Mouse (Mus musculus) intestine, embryonic 16.5 days (tissue): ENCODE data around the gene Tprn. TPM values are rescaled to one million over a fixed set of nuclear protein-coding genes. Genes with fewer than 3 reads are reported as not detected.
"Not testable (repeated sequence)": the region's sequence is repeated elsewhere in the genome, so short reads cannot be mapped to it uniquely, and the experiment has no call there.

Source experiments
- ATAC-seq: fragments of 200-750 bp; cut with Nextera tagmentation; 2 replicates; pipeline ENCODE4 v1.8.0; 2017; ENCODE audit warnings: moderate TSS enrichment, moderate library complexity
- H3K27ac ChIP-seq: fragments of 300-500 bp; sonication (generic); 2 replicates; pipeline ENCODE4 v1.5.1; 2014; ENCODE audit warnings: mild to moderate bottlenecking, low read length
- H3K27me3 ChIP-seq: fragments of 300-500 bp; sonication (generic); replicated peaks from 2 replicates; pipeline ENCODE4 v1.6.1; 2014; ENCODE audit warnings: low read length, control low read depth, mixed read lengths; ENCODE audit not compliant: control insufficient read depth, insufficient read depth
- H3K36me3 ChIP-seq: fragments of 300-500 bp; sonication (generic); 2 replicates; pipeline ENCODE4 v1.6.1; 2014; ENCODE audit warnings: low read length, control low read depth; ENCODE audit not compliant: control insufficient read depth, insufficient read depth
- H3K4me1 ChIP-seq: fragments of 300-500 bp; sonication (generic); 2 replicates; pipeline ENCODE4 v1.6.1; 2014; ENCODE audit warnings: low read length, control low read depth, mixed read lengths; ENCODE audit not compliant: control insufficient read depth, insufficient read depth
- H3K4me2 ChIP-seq: fragments of 300-500 bp; sonication (generic); 2 replicates; pipeline ENCODE4 v1.6.1; 2014; ENCODE audit warnings: low read depth, low read length, control low read depth
- H3K4me3 ChIP-seq: fragments of 300-500 bp; sonication (generic); 2 replicates; pipeline ENCODE4 v1.5.1; 2014; ENCODE audit warnings: mild to moderate bottlenecking, low read length
- H3K9ac ChIP-seq: fragments of 300-500 bp; sonication (generic); 2 replicates; pipeline ENCODE4 v1.6.1; 2014; ENCODE audit warnings: low read depth, low read length
- H3K9me3 ChIP-seq: fragments of 300-500 bp; sonication (generic); 2 replicates; pipeline ENCODE4 v1.6.1; 2016; ENCODE audit warnings: low read length, control low read depth; ENCODE audit not compliant: control insufficient read depth
- whole genome bisulfite sequencing: fragments of 180-500 bp; shearing (Covaris S2); extraction: QIAGEN DNeasy Blood & Tissue Kit; methylation state at CpG from one replicate; pipeline ENCODE4 v1.1.7; 2014; 5-methylcytosine and 5-hydroxymethylcytosine counted together
- polyA plus RNA-seq: library from polyadenylated mRNA; unstranded; fragments of >200 nt; fragmentation: Nextera tagmentation; extraction: Ambion mirVana; gene quantifications from 2 replicates; pipeline ENCODE4 v1.2.1, GENCODE M21; 2015

Tprn gene
- polyA plus RNA-seq, 1 experiment from 2014 or later = 31.7 TPM

GRCm38 (mm10) chr2:25241438-25241775 is 21.0 kb upstream of the Tprn start:
- 0 out of 2 replicates have a peak, but pooled peaks cover 4% of the 10 kb centered on the region for H3K36me3 ChIP-seq
- H3K27me3 ChIP-seq = no peaks in the 10 kb centered on the region; the same call in 1 of the 2 replicates
- H3K4me2 ChIP-seq = peak overlapping the region; percentile 97
- peak overlapping the region; percentile 76; the same call in 1 of the 2 replicates for H3K9ac ChIP-seq
- H3K9me3 ChIP-seq = no peaks in the 10 kb centered on the region
- peak; percentile 56 for ATAC-seq
- H3K27ac ChIP-seq = peak overlapping the region; percentile 79
- H3K4me3 ChIP-seq = peak overlapping the region; percentile 62
- WGBS = 15% methylated on average over 6 of the region's 6 CpGs
- H3K4me1 ChIP-seq = peaks cover 45% of the 10 kb centered on the region

- ATAC-seq = no peak
- no peaks in the 10 kb centered on the region for H3K9me3 ChIP-seq
- peak within 1 kb of the TSS; percentile 97 for H3K4me2 ChIP-seq
- peak within 1 kb of the TSS; percentile 76 for H3K9ac ChIP-seq
- peaks cover 44% of the 10 kb centered on the region for H3K4me1 ChIP-seq
- WGBS = under 1% methylated on average over 57 of the region's 59 CpGs
- H3K27ac ChIP-seq = peak within 1 kb of the TSS; percentile 79
- no peaks in the 10 kb centered on the region; the same call in 1 of the 2 replicates for H3K27me3 ChIP-seq
- H3K4me3 ChIP-seq = peak within 1 kb of the TSS; percentile 62
- H3K36me3 ChIP-seq = 0 out of 2 replicates have a peak, but pooled peaks cover 4% of the 10 kb centered on the region
Observed at GRCm38 (mm10) chr2:25242101-25242506, 20.3 kb upstream of the Tprn start, which contains the start of the genes Rnf208 and Cysrt1. Gene Rnf208, plus strand, starts transcription at chr2:25242255. Gene Cysrt1, minus strand, starts transcription at chr2:25242452.

- no peak overlapping the region for H3K4me2 ChIP-seq
- ATAC-seq = no peak
- no peak overlapping the region for H3K27ac ChIP-seq
- no peak overlapping the region; the same call in 1 of the 2 replicates for H3K4me3 ChIP-seq
- WGBS = 73% methylated on average over 8 of the region's 8 CpGs
- peaks cover 33% of the 10 kb centered on the region for H3K4me1 ChIP-seq
- H3K9me3 ChIP-seq = no peaks in the 10 kb centered on the region
- H3K36me3 ChIP-seq = 0 out of 2 replicates have a peak, but pooled peaks cover 7% of the 10 kb centered on the region
- no peaks in the 10 kb centered on the region; the same call in 1 of the 2 replicates for H3K27me3 ChIP-seq
- H3K9ac ChIP-seq = no peak overlapping the region
Observed at GRCm38 (mm10) chr2:25243342-25243741, 19.1 kb upstream of the Tprn start.

- H3K4me2 ChIP-seq = no peak overlapping the region
- no peaks in the 10 kb centered on the region; the same call in 1 of the 2 replicates for H3K27me3 ChIP-seq
- no peak overlapping the region for H3K27ac ChIP-seq
- no peaks in the 10 kb centered on the region for H3K9me3 ChIP-seq
- H3K9ac ChIP-seq = no peak overlapping the region
- 0 out of 2 replicates have a peak, but pooled peaks cover 8% of the 10 kb centered on the region for H3K36me3 ChIP-seq
- no peak for ATAC-seq
- no peak overlapping the region for H3K4me3 ChIP-seq
- WGBS = 85% methylated on average over 4 of the region's 4 CpGs
- H3K4me1 ChIP-seq = peaks cover 33% of the 10 kb centered on the region
Observed at GRCm38 (mm10) chr2:25244144-25244543, 18.3 kb upstream of the Tprn start.

DNA sequence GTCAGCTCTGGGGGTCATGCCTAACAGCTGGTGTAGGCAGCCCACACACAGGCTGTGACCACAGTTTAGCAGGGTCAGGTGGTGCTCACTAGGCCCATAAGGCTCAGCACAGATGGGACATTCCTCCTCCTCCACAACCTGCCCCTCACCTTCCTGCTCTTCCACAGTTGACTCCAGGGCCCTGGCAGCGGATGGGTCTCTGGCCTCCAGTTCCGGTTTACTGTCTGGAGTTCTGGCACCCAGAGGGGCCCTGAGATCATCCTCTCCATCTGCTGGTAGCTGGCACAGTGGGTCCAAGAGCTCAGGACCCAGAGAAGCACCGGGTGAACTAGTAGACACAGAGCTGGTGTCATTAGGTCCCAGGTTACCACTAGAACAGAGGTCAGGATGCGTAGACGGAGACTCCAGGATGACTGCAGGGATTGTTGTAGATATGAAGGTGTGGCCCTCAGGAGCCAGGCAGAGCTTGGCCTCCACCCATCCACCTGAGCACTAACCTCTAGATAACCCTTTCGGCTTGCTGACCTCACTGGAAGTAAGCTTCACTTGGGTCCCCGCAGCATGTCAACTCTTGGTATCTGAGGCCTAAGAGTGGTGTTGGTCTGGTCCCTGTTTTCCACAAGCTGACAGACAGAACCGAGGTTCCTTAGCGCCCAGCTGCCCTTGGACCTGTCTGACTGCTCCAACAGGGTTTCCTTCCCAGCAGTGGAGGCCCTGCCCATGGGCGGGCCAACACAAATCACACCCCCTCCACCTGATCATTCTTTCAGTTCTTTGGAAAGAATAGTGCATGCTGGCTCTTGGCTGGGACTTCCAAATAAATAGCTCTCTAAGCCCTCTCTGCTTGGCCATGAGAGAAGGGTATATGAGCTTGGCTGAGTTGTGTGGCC is 16.0 kb upstream of the Tprn start, which contains the start of gene AL732309.1:
Gene AL732309.1, minus strand, starts transcription at position 681 of the 890 bp plus-strand sequence.
- ATAC-seq = peak; percentile 73
- Histone ChIP-seq H3K27ac (peak within 1 kb of the TSS; percentile 63), H3K27me3 (no peaks in the 10 kb centered on the region; the same call in 1 of the 2 replicates), H3K4me2 (peak within 1 kb of the TSS; percentile 25; the same call in 1 of the 2 replicates), H3K36me3 (peaks cover 12% of the 10 kb centered on the region; the same call in 1 of the 2 replicates), H3K9ac (peak within 1 kb of the TSS; percentile 33; the same call in 1 of the 2 replicates), H3K4me1 (peaks cover 19% of the 10 kb centered on the region), H3K9me3 (no peaks in the 10 kb centered on the region), H3K4me3 (peak within 1 kb of the TSS; percentile 19)
- 76% methylated on average over 10 of the region's 10 CpGs for WGBS

GRCm38 (mm10) chr2:25252331-25252730 is 10.1 kb upstream of the Tprn start:
- Histone ChIP-seq H3K36me3 (peaks cover 8% of the 10 kb centered on the region; the same call in 1 of the 2 replicates), H3K27me3 (no peaks in the 10 kb centered on the region), H3K4me2 (no peak overlapping the region), H3K4me3 (no peak overlapping the region), H3K9ac (no peak overlapping the region), H3K9me3 (no peaks in the 10 kb centered on the region), H3K4me1 (peaks cover 14% of the 10 kb centered on the region), H3K27ac (no peak overlapping the region)
- 82% methylated on average over 1 of the region's 1 CpGs for WGBS
- ATAC-seq = no peak

DNA sequence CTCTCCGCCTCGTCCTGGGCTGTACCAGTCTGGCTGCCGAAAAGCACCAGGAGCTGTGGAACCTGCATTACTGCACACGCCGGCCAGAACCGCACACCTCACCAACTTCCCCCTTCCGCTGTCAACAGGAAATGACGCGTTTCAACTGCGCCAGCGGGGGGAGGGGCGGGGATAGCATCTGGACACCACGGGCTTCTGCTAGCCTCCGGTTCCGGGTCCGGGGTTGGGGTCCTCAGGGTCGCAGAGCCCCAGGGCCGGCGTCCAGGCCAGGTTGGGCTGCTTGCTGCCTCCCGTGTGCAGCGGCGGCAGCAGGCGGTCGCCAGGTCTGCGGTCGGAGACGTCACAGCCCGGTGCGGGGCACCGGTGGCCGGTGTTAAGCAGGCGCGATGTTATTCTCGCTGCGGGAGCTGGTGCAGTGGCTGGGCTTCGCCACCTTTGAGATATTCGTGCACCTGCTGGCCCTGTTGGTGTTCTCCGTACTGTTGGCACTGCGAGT is 7.1 kb upstream of the Tprn start, which contains the start of gene Tmem203:
Gene Tmem203, plus strand, starts transcription at position 156 of the 496 bp plus-strand sequence.
- Histone ChIP-seq H3K4me2 (peak within 1 kb of the TSS; percentile 97), H3K4me1 (peaks cover 14% of the 10 kb centered on the region), H3K27ac (peak within 1 kb of the TSS; percentile 86), H3K36me3 (no peaks in the 10 kb centered on the region), H3K9ac (peak within 1 kb of the TSS; percentile 95), H3K9me3 (no peaks in the 10 kb centered on the region), H3K4me3 (peak within 1 kb of the TSS; percentile 100), H3K27me3 (no peaks in the 10 kb centered on the region)
- under 1% methylated on average over 39 of the region's 39 CpGs for WGBS
- ATAC-seq = peak; percentile 87

DNA sequence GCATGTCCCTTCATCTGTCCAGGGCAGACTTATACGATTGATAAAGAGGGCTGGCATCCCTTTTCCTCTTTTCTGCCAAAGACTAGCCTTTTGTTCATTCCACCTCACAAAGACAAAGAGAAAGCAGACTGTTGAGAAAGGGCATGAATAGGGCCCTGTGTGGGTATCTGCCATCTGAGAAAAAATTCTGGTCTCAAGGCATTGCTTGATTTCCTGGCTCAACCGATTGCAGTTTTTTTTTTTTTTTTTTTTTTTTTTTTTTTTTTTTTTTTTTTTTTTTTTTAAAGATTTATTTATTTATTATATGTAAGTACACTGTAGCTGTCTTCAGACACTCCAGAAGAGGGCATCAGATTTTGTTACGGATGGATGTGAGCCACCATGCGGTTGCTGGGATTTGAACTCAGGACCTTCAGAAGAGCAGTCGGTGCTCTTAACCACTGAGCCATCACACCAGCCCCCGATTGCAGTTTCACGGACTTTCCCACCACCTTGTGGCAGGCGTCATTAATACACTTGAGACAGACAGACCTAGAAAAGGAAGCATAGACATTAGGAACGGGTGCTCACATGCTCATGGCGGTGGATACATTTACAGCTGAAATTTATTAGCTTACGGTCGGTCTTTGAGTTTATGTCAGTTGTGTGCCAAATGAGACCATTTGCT is 5.8 kb upstream of the Tprn start:
- 54% methylated on average over 10 of the region's 12 CpGs for WGBS
- Histone ChIP-seq H3K9ac (peak overlapping the region; percentile 95), H3K4me3 (peak overlapping the region; percentile 100), H3K4me2 (peak overlapping the region; percentile 97), H3K4me1 (peaks cover 14% of the 10 kb centered on the region)
- H3K9me3 ChIP-seq, H3K36me3 ChIP-seq, H3K27ac ChIP-seq, H3K27me3 ChIP-seq, ATAC-seq: not testable (repeated sequence)

GRCm38 (mm10) chr2:25257250-25257649 is 5.2 kb upstream of the Tprn start:
- not testable (repeated sequence) for H3K27ac ChIP-seq, H3K9ac ChIP-seq, H3K4me2 ChIP-seq, ATAC-seq, H3K36me3 ChIP-seq, H3K9me3 ChIP-seq, H3K4me3 ChIP-seq, H3K27me3 ChIP-seq
- 85% methylated on average over 5 of the region's 5 CpGs for WGBS
- H3K4me1 ChIP-seq = peaks cover 14% of the 10 kb centered on the region
